Mouse (Mus musculus) liver, embryonic 14.5 days (tissue): ENCODE data around the gene March11.

ENCODE experiments used
- CTCF ChIP-seq: IDR thresholded peaks from 2 replicates; pipeline ENCODE4 v1.5.1; 2016; ENCODE audit warnings: antibody characterized with exemption, low read depth, control low read depth
- EP300 ChIP-seq: IDR thresholded peaks from 2 replicates; pipeline ENCODE4 v1.6.1; 2016; ENCODE audit warnings: antibody characterized with exemption, low read depth

GRCm38 (mm10) chr15:26390001-26390400 is 81.2 kb downstream of the March11 start:
- TF ChIP-seq CTCF = no peak
- no peak for TF ChIP-seq EP300
